Mouse (Mus musculus): ENCODE data around the gene Gli2. TPM values are rescaled to one million over a fixed set of nuclear protein-coding genes. Genes with fewer than 3 reads are reported as not detected.
A peak's percentile ranks its signal among the peaks of the same experiment; 100 is the strongest.

Gene Gli2
- polyA plus RNA-seq, 1 experiment from 2014 or later: 6.5 TPM

DNA sequence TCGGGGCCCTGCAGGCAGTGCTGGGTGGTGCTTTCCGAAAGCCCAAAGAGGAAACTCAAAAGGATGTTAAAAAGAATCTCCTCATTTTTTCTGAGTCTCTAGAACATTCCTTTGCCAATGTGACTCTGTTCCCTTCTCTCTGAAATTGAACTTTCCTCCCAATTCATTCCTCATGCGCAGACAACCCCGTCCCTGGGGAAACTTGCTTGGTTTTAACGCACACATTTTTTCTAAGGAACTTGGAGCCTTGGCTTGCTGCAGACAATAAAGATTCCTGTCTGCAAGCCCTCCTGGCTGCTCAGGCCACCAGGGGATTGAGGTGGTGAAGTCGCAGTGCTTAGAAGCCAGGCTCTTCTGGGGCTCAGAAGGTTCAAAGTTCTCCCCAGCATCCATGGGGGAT is 117.9 kb downstream of the Gli2 start:
- H3K27ac ChIP-seq (ENCODE audit: low read length): peak overlapping the region; percentile 45; the same call in 1 of the 2 replicates
- H3K4me3 ChIP-seq (ENCODE audit: low read length): no peak overlapping the region
- H3K4me2 ChIP-seq (replicated peaks; ENCODE audit: low read depth, low read length): no peak overlapping the region
- H3K9ac ChIP-seq (replicated peaks; ENCODE audit: low read length): no peak overlapping the region
- no peaks in the 10 kb centered on the region for H3K9me3 ChIP-seq (ENCODE audit: low read length)
- no peaks in the 10 kb centered on the region for H3K27me3 ChIP-seq (ENCODE audit: insufficient read depth, low read length)
- WGBS: 35% methylated on average over 6 of the region's 6 CpGs
- H3K36me3 ChIP-seq (ENCODE audit: insufficient read depth, low read length): no peaks in the 10 kb centered on the region
- 0 out of 2 replicates have a peak, but pooled peaks have one; percentile 7 for ATAC-seq (ENCODE audit: low FRiP score, low TSS enrichment)
- peaks cover 26% of the 10 kb centered on the region for H3K4me1 ChIP-seq (ENCODE audit: insufficient read depth, low read length)

DNA sequence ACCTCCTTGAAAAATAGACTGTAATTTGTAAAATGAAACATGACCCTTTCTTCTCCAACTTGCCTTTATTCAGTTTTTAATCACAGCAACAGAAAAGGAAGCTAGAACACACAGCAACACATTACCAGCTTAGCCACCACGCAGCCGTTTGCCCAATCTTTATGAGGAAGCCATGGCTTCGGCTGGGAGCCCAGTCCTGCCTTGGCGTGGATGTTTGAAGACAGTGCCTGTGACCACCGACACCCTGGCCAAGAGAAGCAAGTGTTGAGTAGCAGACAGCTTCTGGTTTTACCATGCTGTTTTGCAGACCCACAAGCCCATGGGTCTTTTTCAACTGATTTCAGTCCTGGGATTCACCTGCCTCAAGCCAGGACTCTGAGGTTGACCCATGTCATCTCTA is 121.3 kb downstream of the Gli2 start:
- no peaks in the 10 kb centered on the region for H3K27me3 ChIP-seq (ENCODE audit: insufficient read depth, low read length)
- no peaks in the 10 kb centered on the region for H3K9me3 ChIP-seq (ENCODE audit: low read length)
- H3K27ac ChIP-seq (ENCODE audit: low read length): no peak overlapping the region
- no peak overlapping the region for H3K4me3 ChIP-seq (ENCODE audit: low read length)
- ATAC-seq (ENCODE audit: low FRiP score, low TSS enrichment): no peak
- H3K36me3 ChIP-seq (ENCODE audit: insufficient read depth, low read length): no peaks in the 10 kb centered on the region
- WGBS: 91% methylated on average over 5 of the region's 5 CpGs
- no peak overlapping the region for H3K4me2 ChIP-seq (replicated peaks; ENCODE audit: low read depth, low read length)
- no peak overlapping the region for H3K9ac ChIP-seq (replicated peaks; ENCODE audit: low read length)
- peaks cover 30% of the 10 kb centered on the region for H3K4me1 ChIP-seq (ENCODE audit: insufficient read depth, low read length)

DNA sequence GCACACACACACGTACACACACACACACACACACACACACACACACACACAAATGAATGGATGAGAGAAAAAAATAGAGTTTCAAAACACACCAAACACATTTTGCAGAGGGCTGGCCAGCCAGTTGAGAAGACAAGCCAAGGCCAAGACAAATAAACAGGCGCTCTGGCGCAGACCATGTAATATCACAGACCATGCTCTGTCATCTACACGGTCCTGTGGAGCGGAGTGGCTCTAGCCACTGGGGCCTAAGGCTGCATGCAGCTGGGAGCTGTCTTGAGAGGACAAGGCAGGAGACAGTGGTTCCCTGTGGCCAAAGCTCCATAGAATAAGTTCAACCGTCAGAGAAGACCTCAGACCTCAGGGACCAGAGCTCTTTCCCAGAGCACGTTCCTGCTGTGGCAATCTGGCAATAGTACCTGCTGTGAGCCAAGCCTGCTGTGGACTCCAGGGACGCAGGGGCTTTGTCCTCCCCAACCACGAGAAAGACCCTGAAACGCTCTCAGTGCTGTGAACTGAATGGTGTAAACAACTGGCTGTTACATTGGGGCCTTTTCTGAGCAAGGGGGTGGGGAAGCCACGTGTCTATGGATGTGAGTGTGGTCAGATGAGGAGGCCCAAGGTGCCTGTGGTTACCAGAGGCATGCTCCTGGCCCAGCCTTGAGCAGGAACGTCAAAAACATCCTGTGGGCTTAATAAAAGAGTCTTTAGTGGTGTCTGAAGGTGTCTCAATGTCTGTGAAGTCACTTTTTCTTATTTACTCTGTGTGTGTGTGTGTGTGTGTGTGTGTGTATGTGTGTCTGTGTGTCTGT is 125.7 kb downstream of the Gli2 start:
- WGBS: 56% methylated on average over 12 of the region's 12 CpGs
- H3K27me3 ChIP-seq (ENCODE audit: insufficient read depth, low read length): no peaks in the 10 kb centered on the region
- 0 out of 2 replicates have a peak overlapping the region, but pooled peaks have one; percentile 9 for H3K27ac ChIP-seq (ENCODE audit: low read length)
- peaks cover 4% of the 10 kb centered on the region; the same call in 1 of the 2 replicates for H3K4me1 ChIP-seq (ENCODE audit: insufficient read depth, low read length)
- H3K9me3 ChIP-seq (ENCODE audit: low read length): no peaks in the 10 kb centered on the region
- peak; percentile 91 for ATAC-seq (ENCODE audit: low FRiP score, low TSS enrichment)
- no peak overlapping the region for H3K4me3 ChIP-seq (ENCODE audit: low read length)
- no peak overlapping the region for H3K9ac ChIP-seq (replicated peaks; ENCODE audit: low read length)
- H3K36me3 ChIP-seq (ENCODE audit: insufficient read depth, low read length): no peaks in the 10 kb centered on the region
- no peak overlapping the region for H3K4me2 ChIP-seq (replicated peaks; ENCODE audit: low read depth, low read length)

DNA sequence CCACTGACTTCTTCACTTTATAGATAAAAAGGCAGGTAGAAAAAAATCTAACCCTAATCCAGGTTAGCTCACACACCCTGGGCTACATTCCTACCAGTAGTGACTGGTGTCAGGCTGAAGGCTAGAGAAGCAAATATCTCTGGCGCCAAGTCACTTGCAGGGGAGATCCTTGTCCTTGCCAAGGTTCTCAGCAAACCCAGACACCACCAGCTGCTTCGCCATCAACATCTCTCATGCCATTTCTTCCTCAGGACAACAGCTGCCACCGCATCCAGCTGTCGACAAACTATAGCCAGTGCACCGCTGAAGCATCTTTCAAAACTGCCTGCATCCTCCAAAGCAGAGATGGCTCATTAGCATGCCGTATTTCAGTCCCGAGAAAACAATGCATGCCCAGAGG is 126.9 kb downstream of the Gli2 start:
- no peak overlapping the region for H3K9ac ChIP-seq (replicated peaks; ENCODE audit: low read length)
- ATAC-seq (ENCODE audit: low FRiP score, low TSS enrichment): no peak
- no peaks in the 10 kb centered on the region for H3K36me3 ChIP-seq (ENCODE audit: insufficient read depth, low read length)
- H3K27me3 ChIP-seq (ENCODE audit: insufficient read depth, low read length): no peaks in the 10 kb centered on the region
- H3K4me3 ChIP-seq (ENCODE audit: low read length): no peak overlapping the region
- H3K27ac ChIP-seq (ENCODE audit: low read length): no peak overlapping the region
- no peak overlapping the region for H3K4me2 ChIP-seq (replicated peaks; ENCODE audit: low read depth, low read length)
- H3K4me1 ChIP-seq (ENCODE audit: insufficient read depth, low read length): peaks cover 4% of the 10 kb centered on the region; the same call in 1 of the 2 replicates
- H3K9me3 ChIP-seq (ENCODE audit: low read length): no peaks in the 10 kb centered on the region
- WGBS: 93% methylated on average over 7 of the region's 7 CpGs

DNA sequence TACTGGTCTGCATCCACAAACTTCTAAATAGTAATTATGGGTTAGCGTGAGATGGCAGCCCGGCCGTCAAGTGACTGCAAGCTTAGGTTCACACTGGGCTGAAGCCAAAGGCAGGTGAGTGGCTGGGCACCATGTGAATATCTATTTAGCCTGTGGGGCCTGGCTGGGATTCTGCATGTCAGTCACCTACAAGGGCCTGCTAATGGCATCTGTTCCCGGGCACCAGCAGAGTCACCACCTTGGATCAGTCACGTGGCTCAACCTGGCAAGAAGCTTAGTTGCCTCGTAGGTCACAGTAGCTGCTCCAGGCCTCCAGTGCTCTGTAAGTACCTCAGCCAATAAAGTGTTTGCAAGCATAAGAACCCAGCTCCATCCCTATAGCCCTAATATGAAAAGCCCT is 131.2 kb downstream of the Gli2 start:
- ATAC-seq (ENCODE audit: low FRiP score, low TSS enrichment): no peak
- Histone ChIP-seq H3K4me2 (replicated peaks; ENCODE audit: low read depth, low read length) (no peak overlapping the region), H3K27ac (ENCODE audit: low read length) (no peak overlapping the region), H3K9me3 (ENCODE audit: low read length) (peaks cover 3% of the 10 kb centered on the region; the same call in 1 of the 2 replicates), H3K36me3 (ENCODE audit: insufficient read depth, low read length) (no peaks in the 10 kb centered on the region), H3K4me1 (ENCODE audit: insufficient read depth, low read length) (peaks cover 11% of the 10 kb centered on the region), H3K4me3 (ENCODE audit: low read length) (no peak overlapping the region), H3K9ac (replicated peaks; ENCODE audit: low read length) (no peak overlapping the region), H3K27me3 (ENCODE audit: insufficient read depth, low read length) (no peaks in the 10 kb centered on the region)
- 91% methylated on average over 6 of the region's 6 CpGs for WGBS

DNA sequence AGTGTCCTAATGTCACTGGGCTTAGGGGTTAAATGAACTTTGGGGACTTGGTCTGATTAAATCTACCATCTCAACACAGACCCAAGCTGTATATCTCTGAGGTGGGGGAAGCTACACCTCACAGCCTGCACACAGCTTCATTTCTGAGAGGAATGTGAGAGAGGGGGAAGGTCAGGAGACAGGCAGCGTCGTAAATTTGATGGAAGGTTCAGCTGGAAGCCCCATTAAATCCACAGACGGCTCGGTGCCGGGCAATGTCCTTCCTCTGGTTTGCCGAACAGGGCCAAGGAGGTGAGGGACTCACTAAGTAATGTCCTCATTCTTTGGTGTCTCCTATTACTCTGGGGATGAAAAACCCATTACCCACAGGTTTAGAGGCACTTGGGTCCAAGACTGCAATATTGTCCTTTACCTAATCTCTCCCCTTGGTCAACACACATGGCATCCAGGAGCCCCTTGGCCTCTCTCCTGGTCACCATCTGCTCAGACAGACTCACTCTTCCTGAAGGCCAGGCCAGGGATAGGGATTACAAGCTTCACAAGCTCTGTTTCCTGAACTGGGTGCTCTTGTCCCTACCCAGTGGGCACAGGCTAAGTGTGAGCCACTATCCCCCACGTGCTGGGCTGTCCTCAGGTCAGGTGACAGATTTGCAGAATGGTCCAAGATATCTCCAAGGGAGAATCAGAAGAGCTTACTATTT is 135.7 kb downstream of the Gli2 start:
- Histone ChIP-seq H3K4me3 (ENCODE audit: low read length) (no peak overlapping the region), H3K27me3 (ENCODE audit: insufficient read depth, low read length) (no peaks in the 10 kb centered on the region), H3K9ac (replicated peaks; ENCODE audit: low read length) (no peak overlapping the region), H3K27ac (ENCODE audit: low read length) (no peak overlapping the region), H3K4me1 (ENCODE audit: insufficient read depth, low read length) (peaks cover 20% of the 10 kb centered on the region), H3K36me3 (ENCODE audit: insufficient read depth, low read length) (no peaks in the 10 kb centered on the region), H3K4me2 (replicated peaks; ENCODE audit: low read depth, low read length) (no peak overlapping the region), H3K9me3 (ENCODE audit: low read length) (peaks cover 3% of the 10 kb centered on the region; the same call in 1 of the 2 replicates)
- ATAC-seq (ENCODE audit: low FRiP score, low TSS enrichment): peak; percentile 74
- WGBS: 14% methylated on average over 7 of the region's 7 CpGs

DNA sequence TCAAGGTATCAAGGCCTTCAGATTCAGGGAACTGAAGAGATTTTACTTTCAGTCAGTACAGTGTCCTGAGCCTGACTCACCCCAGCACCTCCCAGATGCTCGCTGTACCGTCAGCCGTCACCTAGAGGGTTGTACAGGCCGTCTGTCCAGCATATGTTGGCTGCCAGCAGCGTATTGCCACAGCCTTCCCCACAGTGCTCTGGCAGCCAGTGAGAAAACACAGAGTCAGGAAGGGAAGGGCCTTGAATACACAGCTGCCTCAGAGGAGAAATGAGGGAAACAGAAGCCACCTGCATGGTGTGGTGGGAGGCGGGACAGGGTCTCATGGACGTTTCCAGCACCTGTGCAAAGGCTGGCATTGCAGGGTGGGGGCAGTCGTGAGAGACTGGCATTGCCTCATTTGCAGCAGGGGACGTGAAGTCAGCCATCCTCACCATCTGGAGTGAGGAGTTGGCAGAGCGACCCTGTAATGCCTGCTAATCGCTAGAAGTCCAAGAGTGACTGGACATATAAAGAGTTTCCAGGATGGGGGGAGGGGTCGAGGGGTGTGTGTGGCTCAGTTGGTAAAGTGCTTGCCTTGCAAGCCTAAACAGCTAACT is 136.8 kb downstream of the Gli2 start:
- WGBS: 38% methylated on average over 12 of the region's 12 CpGs

DNA sequence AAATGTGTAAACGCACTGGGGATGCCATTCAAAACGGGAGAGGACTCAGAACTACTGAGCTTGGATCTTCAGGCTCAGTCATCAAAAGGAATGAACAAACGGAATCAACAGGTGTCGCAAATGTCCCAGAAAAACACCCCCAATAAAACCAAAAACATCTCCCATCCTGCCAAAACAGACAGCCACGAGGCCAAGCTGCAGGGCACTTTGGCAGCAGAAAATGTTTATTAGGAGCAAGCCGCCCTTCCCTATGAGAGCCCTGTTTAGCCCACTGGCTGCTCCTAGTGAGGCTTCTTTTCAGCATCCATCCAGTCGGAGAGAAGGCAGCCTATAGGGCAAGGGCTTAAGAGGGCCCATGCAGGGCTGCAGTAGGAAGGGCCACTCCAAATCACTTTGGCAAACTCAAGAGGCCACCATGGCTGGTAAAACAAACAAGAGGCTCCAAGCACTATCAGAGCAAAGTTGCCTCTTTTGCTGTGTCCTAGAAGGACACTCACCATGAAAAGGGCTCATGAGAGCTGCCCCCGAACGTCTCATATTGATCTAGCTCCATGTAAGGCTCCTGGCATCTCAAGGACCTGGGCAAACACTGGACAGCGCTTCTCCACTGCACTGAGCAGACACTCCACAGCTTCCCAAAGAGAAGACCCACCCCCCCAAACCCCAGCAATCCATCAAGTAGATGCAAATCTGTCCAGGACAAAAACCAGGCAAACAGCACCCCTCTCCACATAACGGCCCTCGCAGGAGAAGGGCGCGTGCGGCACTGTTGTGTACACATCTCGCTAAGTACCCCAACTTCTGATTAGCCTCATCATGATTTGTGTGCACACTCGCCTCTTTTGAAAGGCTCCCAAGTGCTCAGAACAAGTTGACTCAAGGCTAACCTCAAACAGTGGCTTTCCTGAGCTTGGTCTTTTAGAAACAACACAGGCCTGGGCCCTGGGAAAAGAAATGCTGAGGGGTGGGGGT is 139.7 kb downstream of the Gli2 start:
- Histone ChIP-seq H3K4me2 (replicated peaks; ENCODE audit: low read depth, low read length) (no peak overlapping the region), H3K27ac (ENCODE audit: low read length) (no peak overlapping the region), H3K36me3 (ENCODE audit: insufficient read depth, low read length) (no peaks in the 10 kb centered on the region), H3K4me3 (ENCODE audit: low read length) (no peak overlapping the region), H3K9ac (replicated peaks; ENCODE audit: low read length) (no peak overlapping the region), H3K9me3 (ENCODE audit: low read length) (no peaks in the 10 kb centered on the region), H3K27me3 (ENCODE audit: insufficient read depth, low read length) (no peaks in the 10 kb centered on the region), H3K4me1 (ENCODE audit: insufficient read depth, low read length) (peaks cover 20% of the 10 kb centered on the region)
- WGBS: 59% methylated on average over 17 of the region's 17 CpGs
- ATAC-seq (ENCODE audit: low FRiP score, low TSS enrichment): no peak

More for the DNA sequence above, 136.8 kb downstream of the Gli2 start:
- peaks cover 20% of the 10 kb centered on the region for H3K4me1 ChIP-seq (ENCODE audit: insufficient read depth, low read length)
- H3K9ac ChIP-seq (replicated peaks; ENCODE audit: low read length): no peak overlapping the region
- H3K4me2 ChIP-seq (replicated peaks; ENCODE audit: low read depth, low read length): no peak overlapping the region
- H3K36me3 ChIP-seq (ENCODE audit: insufficient read depth, low read length): no peaks in the 10 kb centered on the region
- H3K9me3 ChIP-seq (ENCODE audit: low read length): peaks cover 3% of the 10 kb centered on the region; the same call in 1 of the 2 replicates
- no peaks in the 10 kb centered on the region for H3K27me3 ChIP-seq (ENCODE audit: insufficient read depth, low read length)
- H3K4me3 ChIP-seq (ENCODE audit: low read length): no peak overlapping the region
- ATAC-seq (ENCODE audit: low FRiP score, low TSS enrichment): no peak
- no peak overlapping the region for H3K27ac ChIP-seq (ENCODE audit: low read length)

DNA sequence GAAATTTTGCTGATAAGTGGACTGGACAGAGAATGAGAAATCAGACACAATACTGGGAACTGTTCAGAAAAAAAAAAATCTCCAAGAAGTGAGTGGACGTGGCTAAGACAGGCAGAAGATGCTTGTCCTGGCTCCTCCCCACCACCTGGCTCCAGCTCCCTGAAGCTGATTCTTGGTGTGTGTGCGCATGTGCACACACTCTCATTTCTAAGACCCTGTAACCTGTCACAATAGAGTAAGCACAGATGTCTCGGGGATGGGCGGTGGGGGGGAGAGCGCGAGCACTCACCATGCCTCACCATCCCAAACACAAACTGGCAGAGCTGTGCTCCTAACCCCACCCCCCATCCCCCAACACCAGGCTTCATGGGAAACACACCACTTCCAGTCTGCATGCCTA is 140.5 kb downstream of the Gli2 start:
- H3K36me3 ChIP-seq (ENCODE audit: insufficient read depth, low read length): no peaks in the 10 kb centered on the region
- no peaks in the 10 kb centered on the region for H3K27me3 ChIP-seq (ENCODE audit: insufficient read depth, low read length)
- no peak for ATAC-seq (ENCODE audit: low FRiP score, low TSS enrichment)
- no peak overlapping the region for H3K4me3 ChIP-seq (ENCODE audit: low read length)
- no peak overlapping the region for H3K4me2 ChIP-seq (replicated peaks; ENCODE audit: low read depth, low read length)
- peaks cover 17% of the 10 kb centered on the region for H3K4me1 ChIP-seq (ENCODE audit: insufficient read depth, low read length)
- H3K27ac ChIP-seq (ENCODE audit: low read length): no peak overlapping the region
- 40% methylated on average over 6 of the region's 6 CpGs for WGBS
- no peak overlapping the region for H3K9ac ChIP-seq (replicated peaks; ENCODE audit: low read length)
- H3K9me3 ChIP-seq (ENCODE audit: low read length): no peaks in the 10 kb centered on the region

Data from kidney, embryonic 16.5 days (tissue).